Mouse (Mus musculus) embryo, embryonic 10.5 days (tissue): ENCODE data around the gene Tmem63a.
A peak's percentile ranks its signal among the peaks of the same experiment; 100 is the strongest.

Experiments
- DNase-seq: peaks from one replicate; pipeline ENCODE4 v3.0.0-alpha.2; 2015; ENCODE audit warnings: low spot score

The Tmem63a gene

GRCm38 (mm10) chr1:181009754-181010153 is 67.6 kb downstream of the Tmem63a start:
- no peak for DNase-seq

- no peak for DNase-seq
Measured at GRCm38 (mm10) chr1:181010171-181010932, 68.2 kb downstream of the Tmem63a start.

GRCm38 (mm10) chr1:181011601-181012000 is 69.5 kb downstream of the Tmem63a start:
- no peak for DNase-seq

GRCm38 (mm10) chr1:181012416-181012815 is 70.3 kb downstream of the Tmem63a start:
- DNase-seq: no peak

GRCm38 (mm10) chr1:181013446-181013845 is 71.3 kb downstream of the Tmem63a start:
- no peak for DNase-seq

GRCm38 (mm10) chr1:181014731-181015500 is 72.8 kb downstream of the Tmem63a start:
- no peak for DNase-seq

GRCm38 (mm10) chr1:181015558-181015957 is 73.4 kb downstream of the Tmem63a start:
- DNase-seq: no peak

GRCm38 (mm10) chr1:181016045-181016444 is 73.9 kb downstream of the Tmem63a start:
- DNase-seq: no peak

GRCm38 (mm10) chr1:181016532-181017131 is 74.5 kb downstream of the Tmem63a start:
- peak; percentile 59 for DNase-seq

GRCm38 (mm10) chr1:181017212-181017711 is 75.1 kb downstream of the Tmem63a start:
- peak; percentile 79 for DNase-seq

GRCm38 (mm10) chr1:181017890-181018420 is 75.8 kb downstream of the Tmem63a start:
- DNase-seq: no peak

GRCm38 (mm10) chr1:181020756-181021487 is 78.8 kb downstream of the Tmem63a start, which contains the start of gene Ephx1:
TSS of gene Ephx1 (minus strand) at chr1:181020904.
- no peak for DNase-seq

GRCm38 (mm10) chr1:181021488-181021865 is 79.3 kb downstream of the Tmem63a start:
- DNase-seq: no peak

GRCm38 (mm10) chr1:181022265-181022664 is 80.1 kb downstream of the Tmem63a start:
- peak; percentile 79 for DNase-seq
